Mouse (Mus musculus) embryonic facial prominence, embryonic 13.5 days (tissue): Measurements from ENCODE around the gene Olfr1358. TPM values are rescaled to one million over a fixed set of nuclear protein-coding genes. Genes with fewer than 3 reads are reported as not detected.

Source experiments
- microRNA-seq: library from miRNA; unstranded; fragments of <30 nt; microRNA quantifications from one replicate; pipeline ENCODE4, GENCODE M21; 2016
- polyA plus RNA-seq: library from polyadenylated mRNA; unstranded; fragments of >200 nt; fragmentation: Nextera tagmentation; extraction: Ambion mirVana; gene quantifications from 2 replicates; pipeline ENCODE4 v1.2.1, GENCODE M21; 2015

Gene Olfr1358
- polyA plus RNA-seq, 1 experiment from 2014 or later = not detected

Small RNAs within 50 kb of the gene (microRNA-seq; reads per million reads assigned to microRNA genes)
- not detected for gene Gm27541

Other genes starting within 250 kb of the Olfr1358 start
- gene Agpat3, start 164.9 kb upstream of the Olfr1358 start, polyA plus RNA-seq = 51.9 and 57.5 TPM in 2 replicates
- gene Rrp1, start 104.4 kb upstream of the Olfr1358 start, polyA plus RNA-seq = 322 and 364 TPM in 2 replicates
- 222 and 253 TPM in 2 replicates for gene Cstb, start 91.8 kb upstream of the Olfr1358 start, polyA plus RNA-seq
- gene Pdxk, start 52.5 kb upstream of the Olfr1358 start, polyA plus RNA-seq = 12.6 and 13.1 TPM in 2 replicates
- gene Ilvbl, start 56.9 kb downstream of the Olfr1358 start, polyA plus RNA-seq = 60.4 and 62.9 TPM in 2 replicates
- gene Syde1, start 74.5 kb downstream of the Olfr1358 start, polyA plus RNA-seq = 22.4 and 22.6 TPM in 2 replicates
- not detected in 2 replicates for gene Olfr1357, start 100.6 kb downstream of the Olfr1358 start, polyA plus RNA-seq
- gene Casp14, start 200.9 kb downstream of the Olfr1358 start, polyA plus RNA-seq = 0.77 and 0.98 TPM in 2 replicates
- gene Ccdc105, start 235.6 kb downstream of the Olfr1358 start, polyA plus RNA-seq = 0.17 and 0.20 TPM in 2 replicates